Mouse (Mus musculus) midbrain, embryonic 13.5 days (tissue): ENCODE measurements around the gene Bclaf3. TPM values are rescaled to one million over a fixed set of nuclear protein-coding genes. Genes with fewer than 3 reads are reported as not detected.
A peak's percentile ranks its signal among the peaks of the same experiment; 100 is the strongest.
"Not testable (repeated sequence)": the region's sequence is repeated elsewhere in the genome, so short reads cannot be mapped to it uniquely, and the experiment has no call there.

Source experiments
- ATAC-seq: fragments of 200-750 bp; cut with Nextera tagmentation; 2 replicates; pipeline ENCODE4 v1.8.0; 2017; ENCODE audit warnings: mild to moderate bottlenecking, moderate TSS enrichment, moderate library complexity
- H3K27ac ChIP-seq: fragments of 300-500 bp; sonication (generic); 2 replicates; pipeline ENCODE4 v1.5.1; 2015; ENCODE audit warnings: inconsistent platforms, mild to moderate bottlenecking, moderate library complexity
- H3K27me3 ChIP-seq: fragments of 300-500 bp; sonication (generic); 2 replicates; pipeline ENCODE4 v1.6.1; 2015; ENCODE audit warnings: mild to moderate bottlenecking, inconsistent platforms
- H3K36me3 ChIP-seq: fragments of 300-500 bp; sonication (generic); 2 replicates; pipeline ENCODE4 v1.6.1; 2015; ENCODE audit warnings: mild to moderate bottlenecking, inconsistent platforms
- H3K4me1 ChIP-seq: fragments of 300-500 bp; sonication (generic); replicated peaks from 2 replicates; pipeline ENCODE4 v1.6.1; 2015; ENCODE audit warnings: inconsistent platforms
- H3K4me2 ChIP-seq: fragments of 300-500 bp; sonication (generic); replicated peaks from 2 replicates; pipeline ENCODE4 v1.6.1; 2015; ENCODE audit warnings: moderate library complexity, mild to moderate bottlenecking, inconsistent platforms
- H3K4me3 ChIP-seq: fragments of 300-500 bp; sonication (generic); replicated peaks from 2 replicates; pipeline ENCODE4 v1.5.1; 2015; ENCODE audit warnings: mild to moderate bottlenecking, inconsistent platforms
- H3K9ac ChIP-seq: fragments of 300-500 bp; sonication (generic); replicated peaks from 2 replicates; pipeline ENCODE4 v1.6.1; 2015; ENCODE audit warnings: mild to moderate bottlenecking, inconsistent platforms
- H3K9me3 ChIP-seq: fragments of 300-500 bp; sonication (generic); 2 replicates; pipeline ENCODE4 v1.6.1; 2016; ENCODE audit warnings: mild to moderate bottlenecking, inconsistent platforms
- WGBS: fragments of 180-500 bp; shearing (Covaris S2); methylation state at CpG from one replicate; pipeline ENCODE4 v1.1.7; 2015; 5-methylcytosine and 5-hydroxymethylcytosine counted together
- polyA plus RNA-seq: library from polyadenylated mRNA; unstranded; fragments of >200 nt; fragmentation: Nextera tagmentation; extraction: Ambion mirVana; gene quantifications from 2 replicates; pipeline ENCODE4 v1.2.1, GENCODE M21; 2015

The Bclaf3 gene
- polyA plus RNA-seq, result 31.0 and 32.3 TPM in 2 replicates

DNA sequence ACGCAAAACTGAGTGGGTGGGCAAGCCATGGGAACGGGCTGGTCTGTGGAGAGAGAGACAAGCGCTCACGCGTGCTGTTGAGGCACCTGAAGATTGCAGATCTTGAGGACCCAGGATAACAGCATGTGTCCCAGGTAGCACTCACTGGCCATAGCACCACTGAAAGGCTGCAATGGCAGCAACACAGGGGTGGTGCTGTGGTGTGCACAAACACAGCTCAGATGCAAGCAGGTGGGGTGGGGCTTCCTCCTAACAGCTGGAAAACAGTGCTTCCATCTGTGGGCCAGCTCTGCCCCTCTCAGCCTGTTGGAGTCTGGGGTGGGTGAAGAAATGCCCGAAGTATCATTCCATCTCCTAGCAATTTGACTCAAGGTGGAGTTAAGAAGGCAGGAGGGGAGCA, at the start of gene Bclaf3:
Gene Bclaf3 (plus strand): TSS at position 301 of the 400 bp plus-strand sequence.
- WGBS, result 78% methylated on average over 6 of the region's 6 CpGs
- Histone ChIP-seq H3K4me3 (no peak within 1 kb of the TSS), H3K4me2 (no peak within 1 kb of the TSS), H3K9me3 (no peaks in the 10 kb centered on the region), H3K36me3 (no peaks in the 10 kb centered on the region), H3K27me3 (no peaks in the 10 kb centered on the region; the same call in 1 of the 2 replicates), H3K27ac (no peak within 1 kb of the TSS), H3K9ac (no peak within 1 kb of the TSS), H3K4me1 (no peaks in the 10 kb centered on the region)
- ATAC-seq, result no peak

DNA sequence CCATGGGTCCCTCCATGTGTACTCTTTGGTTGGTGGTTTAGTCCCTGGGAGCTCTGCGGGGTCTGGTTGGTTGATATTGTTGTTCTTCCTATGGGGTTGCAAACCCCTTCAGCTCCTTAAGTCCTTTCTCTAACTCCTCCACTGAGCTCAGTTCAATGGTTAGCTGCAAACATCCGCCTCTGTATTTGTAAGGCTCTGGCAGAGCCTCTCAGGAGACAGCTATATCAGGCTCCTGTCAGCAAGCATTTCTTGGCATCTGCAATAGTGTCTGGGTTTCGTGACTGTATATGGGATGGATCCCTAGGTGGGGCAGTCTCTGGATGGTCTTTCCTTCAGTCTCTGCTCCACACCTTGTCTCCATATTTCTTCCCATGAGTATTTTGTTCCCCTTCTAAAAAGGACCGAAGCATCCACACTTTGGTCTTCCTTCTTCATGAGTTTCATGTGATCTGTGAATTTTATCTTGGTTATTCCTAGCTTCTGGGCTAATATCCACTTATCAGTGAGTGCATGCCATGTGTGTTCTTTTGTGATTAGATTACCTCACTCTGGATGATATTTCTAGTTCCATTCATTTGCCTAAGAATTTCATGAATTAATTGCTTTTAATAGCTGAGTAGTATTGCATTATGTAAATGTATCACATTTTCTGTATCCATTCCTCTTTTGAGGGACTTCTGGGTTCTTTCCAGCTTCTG, 48.1 kb upstream of the Bclaf3 start:
- WGBS, result 80% methylated on average over 4 of the region's 4 CpGs
- H3K4me2 ChIP-seq, H3K4me1 ChIP-seq, H3K27me3 ChIP-seq, H3K27ac ChIP-seq, H3K9ac ChIP-seq, H3K4me3 ChIP-seq, ATAC-seq, H3K9me3 ChIP-seq, H3K36me3 ChIP-seq: not testable (repeated sequence)

DNA sequence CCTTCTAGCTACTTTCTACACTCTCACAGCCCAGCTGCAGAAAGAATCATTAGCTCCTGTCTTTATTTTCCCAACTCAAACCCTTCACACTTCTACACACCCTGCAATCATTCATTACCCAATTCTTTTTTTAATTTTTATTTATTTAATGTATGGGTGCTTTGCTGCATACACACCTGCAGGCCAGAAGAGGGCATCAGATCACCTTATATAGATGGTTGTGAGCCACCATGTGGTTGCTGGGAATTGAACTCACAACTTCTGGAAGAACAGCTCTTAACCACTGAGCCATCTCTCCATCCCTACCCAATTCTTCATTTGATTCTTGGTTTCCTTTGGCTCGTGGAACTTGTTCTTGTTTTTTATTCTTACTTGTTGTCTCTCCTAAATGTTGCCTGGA, 42.2 kb upstream of the Bclaf3 start:
- no peak overlapping the region for H3K9ac ChIP-seq
- H3K27ac ChIP-seq, result no peak overlapping the region
- no peaks in the 10 kb centered on the region for H3K4me1 ChIP-seq
- no peak overlapping the region for H3K4me2 ChIP-seq
- WGBS, result 76% methylated on average over 1 of the region's 1 CpGs
- ATAC-seq, result no peak
- H3K9me3 ChIP-seq, result no peaks in the 10 kb centered on the region
- H3K27me3 ChIP-seq, result no peaks in the 10 kb centered on the region
- no peaks in the 10 kb centered on the region for H3K36me3 ChIP-seq
- no peak overlapping the region for H3K4me3 ChIP-seq

DNA sequence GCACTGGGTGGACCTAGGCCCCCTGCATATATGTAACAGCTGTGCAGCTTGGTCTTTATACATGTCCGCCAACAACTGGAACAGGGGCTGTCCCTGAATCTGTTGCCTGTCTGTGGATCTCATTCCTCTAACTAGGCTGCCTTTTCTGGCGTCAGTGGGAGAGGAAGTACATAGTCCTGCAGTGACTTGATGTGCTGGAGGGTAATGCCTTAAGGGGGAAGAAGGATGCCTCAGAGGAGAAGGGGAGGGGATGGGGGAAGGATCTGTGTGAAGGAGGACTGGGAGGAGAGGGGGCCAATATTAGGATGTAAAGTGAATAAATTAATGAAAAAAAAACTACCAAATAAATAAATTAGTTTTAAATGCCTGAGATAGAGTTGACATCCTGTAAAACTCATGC, 23.3 kb upstream of the Bclaf3 start:
- no peak overlapping the region for H3K4me2 ChIP-seq
- no peaks in the 10 kb centered on the region for H3K4me1 ChIP-seq
- no peak overlapping the region for H3K27ac ChIP-seq
- WGBS, result 60% methylated on average over 2 of the region's 2 CpGs
- no peaks in the 10 kb centered on the region for H3K36me3 ChIP-seq
- no peak overlapping the region for H3K4me3 ChIP-seq
- H3K9ac ChIP-seq, result no peak overlapping the region
- H3K9me3 ChIP-seq, result no peaks in the 10 kb centered on the region
- no peak for ATAC-seq
- no peaks in the 10 kb centered on the region for H3K27me3 ChIP-seq

DNA sequence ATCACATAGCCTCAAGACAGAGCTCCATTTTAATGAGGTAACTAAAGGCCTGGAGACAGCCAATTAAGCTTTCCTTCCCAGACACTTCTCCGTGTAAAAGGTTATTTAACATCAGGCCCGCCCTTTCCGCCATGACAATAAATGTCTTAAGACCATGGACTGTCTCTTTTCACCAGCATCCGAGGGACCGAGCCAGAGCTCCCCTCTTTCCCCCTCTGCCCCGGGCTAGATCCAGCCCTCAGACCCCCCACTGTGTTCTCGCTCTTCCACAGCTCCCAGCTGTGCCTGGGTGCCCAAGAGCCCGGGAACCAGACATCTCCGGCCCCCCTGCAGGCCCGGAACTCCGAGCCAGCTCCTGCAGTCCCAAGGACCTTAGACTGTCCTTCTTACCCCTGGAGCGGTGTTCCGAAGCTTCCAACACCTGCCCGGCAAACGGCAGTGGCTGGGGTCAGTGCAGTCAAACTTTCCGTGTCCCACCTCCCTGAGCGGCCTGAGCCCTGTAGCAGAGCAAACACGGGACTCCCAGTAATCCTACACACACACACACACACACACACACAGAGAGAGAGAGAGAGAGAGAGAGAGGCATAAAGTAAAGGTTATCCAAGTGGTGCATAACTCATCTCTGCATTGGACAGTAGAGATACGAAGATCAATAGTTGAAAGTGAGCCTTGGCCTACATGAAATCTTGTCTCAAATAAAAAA, 18.0 kb upstream of the Bclaf3 start:
- WGBS, result 68% methylated on average over 19 of the region's 19 CpGs
- Histone ChIP-seq H3K4me1 (no peaks in the 10 kb centered on the region), H3K4me2 (no peak overlapping the region), H3K4me3 (no peak overlapping the region), H3K9me3 (no peaks in the 10 kb centered on the region), H3K9ac (no peak overlapping the region), H3K27me3 (no peaks in the 10 kb centered on the region; the same call in 1 of the 2 replicates), H3K27ac (no peak overlapping the region), H3K36me3 (no peaks in the 10 kb centered on the region)
- ATAC-seq, result no peak

DNA sequence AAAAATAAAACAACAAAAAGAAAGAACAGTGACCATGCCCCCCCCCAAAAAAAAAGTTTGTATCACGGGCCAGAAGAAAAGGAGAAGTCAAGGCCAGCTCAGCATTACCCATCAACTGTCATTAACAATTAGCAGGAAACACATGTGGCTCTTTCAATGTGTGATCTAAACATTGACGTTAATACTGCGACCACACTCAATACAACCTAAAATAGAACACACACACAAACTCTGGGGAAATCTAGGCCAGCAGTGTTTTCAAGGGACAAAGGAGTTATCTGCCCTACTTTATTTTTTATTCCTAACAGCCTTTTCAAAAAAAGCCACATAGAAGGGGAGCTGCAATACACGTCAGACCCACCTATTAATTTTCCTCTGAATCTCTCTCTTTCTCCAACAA, 17.4 kb upstream of the Bclaf3 start:
- ATAC-seq, result no peak
- Histone ChIP-seq H3K4me3 (no peak overlapping the region), H3K9me3 (no peaks in the 10 kb centered on the region), H3K27me3 (no peaks in the 10 kb centered on the region; the same call in 1 of the 2 replicates), H3K4me1 (no peaks in the 10 kb centered on the region), H3K36me3 (no peaks in the 10 kb centered on the region), H3K4me2 (no peak overlapping the region), H3K9ac (no peak overlapping the region), H3K27ac (no peak overlapping the region)
- WGBS, result 83% methylated on average over 4 of the region's 4 CpGs

DNA sequence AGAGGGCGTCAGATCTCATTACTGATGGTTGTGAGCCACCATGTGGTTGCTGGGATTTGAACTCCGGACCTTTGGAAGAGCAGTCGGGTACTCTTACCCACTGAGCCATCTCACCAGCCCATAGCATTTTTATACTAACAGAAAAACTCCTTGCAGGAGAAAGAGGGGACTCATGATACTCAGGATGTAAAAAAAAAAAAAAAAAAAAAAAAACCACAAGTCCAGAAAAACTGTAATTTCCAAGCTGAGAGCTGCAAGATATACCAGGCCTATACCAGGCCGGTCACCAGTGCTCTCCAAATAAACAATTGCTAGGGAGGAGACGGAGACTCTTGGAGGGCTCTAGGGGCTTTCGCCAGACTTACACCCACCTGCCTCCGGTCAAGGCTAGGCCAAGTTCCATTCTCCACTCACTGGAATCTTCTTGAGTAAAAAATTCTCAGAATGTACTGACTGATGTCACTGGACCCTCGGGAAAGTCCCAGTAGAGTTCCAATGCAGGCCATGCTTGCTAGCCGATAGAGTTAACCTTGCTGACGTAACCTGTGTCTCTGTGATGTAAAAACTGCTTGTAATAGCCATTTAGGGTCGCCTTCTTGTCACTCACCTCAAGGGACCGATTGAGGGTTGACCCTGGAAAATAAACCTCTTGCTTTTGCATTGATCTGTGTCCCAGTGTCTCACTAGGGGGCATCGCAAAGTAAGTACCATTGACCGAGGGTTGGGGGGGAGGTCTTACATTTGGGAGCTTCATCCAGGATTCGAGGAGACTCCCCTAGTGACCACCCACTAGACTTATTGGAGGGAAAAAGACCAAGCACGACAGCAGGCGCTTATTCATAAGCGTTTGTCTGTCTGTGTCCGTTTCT, 16.4 kb upstream of the Bclaf3 start:
- no peak overlapping the region for H3K9ac ChIP-seq
- WGBS, result 80% methylated on average over 19 of the region's 19 CpGs
- H3K9me3 ChIP-seq, result no peaks in the 10 kb centered on the region
- H3K27ac ChIP-seq, result no peak overlapping the region
- no peak overlapping the region for H3K4me3 ChIP-seq
- no peaks in the 10 kb centered on the region for H3K36me3 ChIP-seq
- H3K4me2 ChIP-seq, result no peak overlapping the region
- H3K4me1 ChIP-seq, result no peaks in the 10 kb centered on the region
- H3K27me3 ChIP-seq, result no peaks in the 10 kb centered on the region; the same call in 1 of the 2 replicates
- ATAC-seq, result no peak

DNA sequence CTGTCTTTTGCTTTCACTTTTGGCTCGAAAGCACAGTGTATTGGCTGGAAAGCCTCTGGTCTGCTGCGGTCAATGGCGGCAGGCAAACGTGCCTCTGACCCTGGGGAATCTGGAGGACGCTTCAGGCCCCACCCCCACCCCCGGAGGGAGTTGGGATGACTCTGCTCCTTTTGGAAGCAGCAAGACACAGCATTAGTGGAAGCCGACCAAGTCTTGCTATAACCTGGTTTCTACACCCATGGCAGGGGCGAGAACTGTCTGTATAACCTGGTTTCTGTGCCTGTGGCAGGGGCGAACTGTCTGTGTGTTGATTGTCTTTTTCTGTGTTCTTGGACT, 15.8 kb upstream of the Bclaf3 start:
- H3K27me3 ChIP-seq, result no peaks in the 10 kb centered on the region; the same call in 1 of the 2 replicates
- ATAC-seq, result no peak
- H3K27ac ChIP-seq, result no peak overlapping the region
- no peak overlapping the region for H3K4me3 ChIP-seq
- no peak overlapping the region for H3K4me2 ChIP-seq
- no peaks in the 10 kb centered on the region for H3K9me3 ChIP-seq
- no peak overlapping the region for H3K9ac ChIP-seq
- no peaks in the 10 kb centered on the region for H3K36me3 ChIP-seq
- H3K4me1 ChIP-seq, result no peaks in the 10 kb centered on the region
- WGBS, result 77% methylated on average over 9 of the region's 9 CpGs

DNA sequence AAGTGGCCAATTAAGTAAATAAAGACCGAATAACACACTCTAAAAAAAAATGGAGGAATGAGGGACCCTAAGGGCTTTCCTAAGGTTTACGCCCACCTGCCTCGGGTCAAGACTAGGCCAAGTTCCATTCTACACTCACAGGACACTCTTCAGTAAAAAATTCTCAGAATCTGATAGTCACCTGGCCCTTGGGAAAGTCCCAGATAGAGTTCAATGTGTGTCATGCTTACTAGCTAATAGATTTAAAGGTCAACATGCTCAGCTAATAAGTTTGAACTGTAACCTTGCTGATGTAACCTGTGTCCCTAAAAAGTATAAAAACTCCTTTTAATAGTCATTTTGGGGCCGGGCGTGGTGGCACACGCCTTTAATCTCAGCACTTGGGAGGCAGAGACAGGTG, 10.9 kb upstream of the Bclaf3 start:
- no peak for ATAC-seq
- no peaks in the 10 kb centered on the region for H3K4me1 ChIP-seq
- no peak overlapping the region for H3K4me2 ChIP-seq
- WGBS, result 89% methylated on average over 6 of the region's 6 CpGs
- no peak overlapping the region for H3K9ac ChIP-seq
- no peak overlapping the region for H3K4me3 ChIP-seq
- no peaks in the 10 kb centered on the region for H3K36me3 ChIP-seq
- no peaks in the 10 kb centered on the region; the same call in 1 of the 2 replicates for H3K27me3 ChIP-seq
- H3K27ac ChIP-seq, result no peak overlapping the region
- no peaks in the 10 kb centered on the region for H3K9me3 ChIP-seq

DNA sequence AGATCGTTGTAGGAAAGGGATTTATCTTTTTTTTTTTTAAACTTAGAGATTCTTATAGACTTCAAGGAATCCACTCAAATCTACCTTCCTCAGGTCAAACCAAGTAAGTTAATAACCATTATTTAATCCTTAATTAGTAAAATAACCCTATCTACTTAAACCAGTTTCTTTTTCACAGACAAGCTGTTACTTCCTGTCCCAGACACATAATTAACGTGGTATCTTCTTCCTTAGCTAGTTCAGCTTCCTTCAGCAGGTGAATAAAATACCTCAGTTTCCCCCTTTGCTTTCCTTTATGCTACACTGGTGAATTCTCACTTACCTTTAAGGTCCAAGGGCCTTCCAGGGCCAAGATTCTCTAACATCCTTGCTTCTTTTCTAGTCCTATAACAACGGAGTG, 4.7 kb upstream of the Bclaf3 start:
- 80% methylated on average over 3 of the region's 3 CpGs for WGBS
- ATAC-seq, result no peak
- no peaks in the 10 kb centered on the region for H3K27me3 ChIP-seq
- no peaks in the 10 kb centered on the region for H3K9me3 ChIP-seq
- H3K4me1 ChIP-seq, result no peaks in the 10 kb centered on the region
- no peaks in the 10 kb centered on the region for H3K36me3 ChIP-seq
- no peak overlapping the region for H3K4me2 ChIP-seq
- no peak overlapping the region for H3K27ac ChIP-seq
- H3K4me3 ChIP-seq, result no peak overlapping the region
- no peak overlapping the region for H3K9ac ChIP-seq

DNA sequence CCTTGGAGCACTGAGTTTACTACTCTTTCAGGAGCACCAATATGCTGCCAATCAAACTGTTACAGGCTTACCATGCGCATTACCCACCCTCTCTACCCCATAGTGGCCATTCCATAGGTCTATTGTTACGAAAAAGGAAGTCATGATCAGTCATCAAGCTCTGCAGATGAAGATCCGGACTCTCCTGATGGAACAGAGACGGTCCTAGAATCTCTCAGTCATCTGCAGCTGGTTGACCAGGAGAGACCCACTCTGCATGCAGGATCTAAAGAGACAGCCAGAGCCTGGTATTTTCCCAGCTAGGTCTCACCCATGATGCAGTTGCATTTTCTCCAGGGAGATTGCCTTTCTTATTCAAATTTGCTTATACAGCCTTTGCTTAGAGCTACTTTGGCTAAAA, 3.8 kb upstream of the Bclaf3 start:
- Histone ChIP-seq H3K9ac (no peak overlapping the region), H3K27ac (no peak overlapping the region), H3K27me3 (no peaks in the 10 kb centered on the region), H3K4me2 (no peak overlapping the region), H3K9me3 (no peaks in the 10 kb centered on the region), H3K4me1 (no peaks in the 10 kb centered on the region), H3K36me3 (no peaks in the 10 kb centered on the region), H3K4me3 (no peak overlapping the region)
- ATAC-seq, result no peak
- WGBS, result 84% methylated on average over 4 of the region's 4 CpGs

DNA sequence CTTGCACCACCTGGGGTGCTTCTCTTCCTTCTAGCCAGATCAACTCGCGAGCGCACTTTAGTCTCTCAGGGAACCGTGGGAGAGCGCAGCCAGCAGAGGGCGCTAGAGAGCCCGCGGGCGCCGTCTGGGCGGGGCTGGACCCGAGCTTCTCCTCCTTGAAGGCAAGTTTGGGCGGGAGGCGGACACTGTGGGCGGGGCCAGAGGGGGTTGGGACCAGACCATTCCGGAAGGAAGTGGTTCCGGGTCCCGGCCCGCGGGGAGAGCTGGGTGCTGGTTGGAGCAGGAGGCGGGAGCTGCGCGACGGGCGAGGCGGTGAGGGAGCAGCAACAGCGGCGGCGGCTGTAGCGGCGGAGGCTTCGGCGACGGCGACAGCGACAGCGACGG, 5.9 kb downstream of the Bclaf3 start:
- Histone ChIP-seq H3K27ac (peak overlapping the region; percentile 81), H3K4me2 (peak overlapping the region; percentile 59), H3K4me3 (peak overlapping the region; percentile 64), H3K27me3 (no peaks in the 10 kb centered on the region; the same call in 1 of the 2 replicates), H3K36me3 (no peaks in the 10 kb centered on the region), H3K9me3 (no peaks in the 10 kb centered on the region), H3K4me1 (no peaks in the 10 kb centered on the region), H3K9ac (peak overlapping the region; percentile 72)
- ATAC-seq, result peak; percentile 98
- 24% methylated on average over 35 of the region's 38 CpGs for WGBS
